Mouse (Mus musculus) macrophage (primary cell): Measurements from ENCODE around the gene Gpd2. TPM values are rescaled to one million over a fixed set of nuclear protein-coding genes. Genes with fewer than 3 reads are reported as not detected.

ENCODE experiments used
- H3K27ac ChIP-seq: fragments of 350-480 bp; formaldehyde crosslinking; 2 replicates; pipeline ENCODE4 v1.9.0; 2021
- H3K36me3 ChIP-seq: fragments of 350-480 bp; formaldehyde crosslinking; 2 replicates; pipeline ENCODE4 v1.9.0; 2021; ENCODE audit errors: inconsistent target
- H3K4me3 ChIP-seq: fragments of 350-480 bp; formaldehyde crosslinking; 2 replicates; pipeline ENCODE4 v1.9.0; 2021; ENCODE audit errors: inconsistent target
- H3K79me2 ChIP-seq: fragments of 350-480 bp; formaldehyde crosslinking; 2 replicates; pipeline ENCODE4 v1.9.0; 2021; ENCODE audit errors: inconsistent target
- WGBS: methylation state at CpG from one replicate; pipeline ENCODE4 v1.1.7; 2026; ENCODE audit warnings: inconsistent platforms; ENCODE audit not compliant: missing documents; 5-methylcytosine and 5-hydroxymethylcytosine counted together
- polyA plus RNA-seq: library from polyadenylated mRNA; stranded (reverse); fragments of 250-400 nt; gene quantifications from 3 replicates; pipeline ENCODE4 v1.2.4, GENCODE M21; 2018; ENCODE audit warnings: inconsistent platforms

Gene Gpd2
- polyA plus RNA-seq, 1 experiment from 2014 or later = 10.2 TPM

DNA sequence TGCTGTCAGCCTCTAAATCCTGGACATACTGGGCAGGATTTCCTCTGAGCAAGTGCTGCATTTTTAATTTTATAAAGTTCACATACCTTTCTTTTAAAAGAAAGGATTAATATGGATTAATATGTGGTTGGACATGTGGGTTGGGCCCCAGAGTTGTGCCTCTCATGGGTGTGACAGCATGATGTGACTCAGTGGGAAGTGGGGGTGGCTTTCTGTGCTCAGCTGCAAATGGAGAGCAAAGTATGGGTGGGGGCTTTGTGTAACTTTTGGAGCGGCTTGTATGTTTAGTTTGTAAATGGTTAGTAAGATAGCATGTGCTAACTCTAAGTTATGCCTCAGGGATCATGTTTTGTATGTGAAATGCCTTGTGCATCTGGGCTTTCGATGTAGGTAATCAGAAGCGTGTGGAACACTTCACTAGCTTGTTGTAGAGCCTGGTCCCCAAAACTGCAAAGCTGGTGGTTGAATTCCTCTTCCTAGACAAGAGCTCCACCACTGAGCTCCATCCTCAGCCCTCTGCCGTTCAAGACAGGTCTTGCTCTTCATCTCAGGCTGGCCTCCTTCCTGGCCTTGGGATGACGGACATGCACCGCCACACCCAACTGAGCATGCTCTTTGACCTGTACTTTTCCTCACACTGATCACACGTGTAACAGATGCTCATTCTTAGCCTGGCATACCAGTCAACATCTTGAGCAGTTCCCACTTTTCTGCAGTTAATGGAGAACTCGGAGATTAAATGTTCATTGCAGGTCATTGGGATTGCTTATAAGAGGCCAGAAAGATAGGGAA is 24.0 kb downstream of the Gpd2 start:
- 98% methylated on average over 8 of the region's 8 CpGs for WGBS
- no peak overlapping the region for H3K27ac ChIP-seq
- H3K4me3 ChIP-seq = no peak overlapping the region

DNA sequence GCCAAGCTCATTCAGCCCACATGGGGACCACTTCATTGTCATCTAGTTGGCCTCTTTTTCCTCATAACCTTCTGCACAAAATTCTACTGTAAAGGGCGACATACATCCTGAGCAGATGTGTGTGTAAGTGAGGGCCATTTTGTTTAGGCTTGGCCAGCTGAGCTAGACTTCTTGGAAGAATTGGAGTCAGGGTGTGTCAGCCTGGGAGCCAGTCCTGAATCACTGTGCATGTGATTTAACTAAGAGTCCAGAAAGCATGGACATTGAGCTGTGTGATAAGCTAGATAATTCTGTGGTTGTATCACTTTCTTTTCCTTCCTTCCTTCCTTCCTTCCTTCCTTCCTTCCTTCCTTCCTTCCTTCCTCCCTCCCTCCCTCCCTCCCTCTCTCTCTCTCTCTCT is 26.0 kb downstream of the Gpd2 start:
- WGBS = 78% methylated on average over 1 of the region's 1 CpGs
- no peak overlapping the region for H3K4me3 ChIP-seq
- H3K27ac ChIP-seq = no peak overlapping the region
- no peaks in the 10 kb centered on the region for H3K36me3 ChIP-seq
- peaks cover 6% of the 10 kb centered on the region; the same call in 1 of the 2 replicates for H3K79me2 ChIP-seq

More for the DNA sequence above, 24.0 kb downstream of the Gpd2 start:
- H3K36me3 ChIP-seq = no peaks in the 10 kb centered on the region
- peaks cover 16% of the 10 kb centered on the region; the same call in 1 of the 2 replicates for H3K79me2 ChIP-seq

DNA sequence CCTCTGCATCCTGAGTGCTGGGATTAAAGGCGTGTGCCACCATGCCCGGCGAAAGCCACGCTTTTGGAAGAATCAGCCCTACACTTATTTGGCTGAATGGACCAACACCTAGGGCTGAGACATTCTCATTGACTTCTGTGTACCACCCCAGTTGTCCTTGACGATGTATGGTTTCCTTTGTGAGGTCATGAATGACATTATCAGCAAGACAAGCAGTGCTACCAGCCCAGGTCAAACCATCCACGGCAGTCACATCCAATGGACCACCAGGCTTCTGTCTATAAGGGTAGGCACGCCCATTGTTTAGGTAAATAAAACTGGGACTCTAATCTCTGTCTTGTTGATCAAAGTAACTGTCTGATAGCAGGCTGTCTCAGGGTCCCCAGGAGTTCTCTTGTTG is 27.5 kb downstream of the Gpd2 start:
- Histone ChIP-seq H3K36me3 (no peaks in the 10 kb centered on the region), H3K27ac (no peak overlapping the region), H3K79me2 (peaks cover 6% of the 10 kb centered on the region; the same call in 1 of the 2 replicates), H3K4me3 (no peak overlapping the region)
- 95% methylated on average over 7 of the region's 7 CpGs for WGBS

DNA sequence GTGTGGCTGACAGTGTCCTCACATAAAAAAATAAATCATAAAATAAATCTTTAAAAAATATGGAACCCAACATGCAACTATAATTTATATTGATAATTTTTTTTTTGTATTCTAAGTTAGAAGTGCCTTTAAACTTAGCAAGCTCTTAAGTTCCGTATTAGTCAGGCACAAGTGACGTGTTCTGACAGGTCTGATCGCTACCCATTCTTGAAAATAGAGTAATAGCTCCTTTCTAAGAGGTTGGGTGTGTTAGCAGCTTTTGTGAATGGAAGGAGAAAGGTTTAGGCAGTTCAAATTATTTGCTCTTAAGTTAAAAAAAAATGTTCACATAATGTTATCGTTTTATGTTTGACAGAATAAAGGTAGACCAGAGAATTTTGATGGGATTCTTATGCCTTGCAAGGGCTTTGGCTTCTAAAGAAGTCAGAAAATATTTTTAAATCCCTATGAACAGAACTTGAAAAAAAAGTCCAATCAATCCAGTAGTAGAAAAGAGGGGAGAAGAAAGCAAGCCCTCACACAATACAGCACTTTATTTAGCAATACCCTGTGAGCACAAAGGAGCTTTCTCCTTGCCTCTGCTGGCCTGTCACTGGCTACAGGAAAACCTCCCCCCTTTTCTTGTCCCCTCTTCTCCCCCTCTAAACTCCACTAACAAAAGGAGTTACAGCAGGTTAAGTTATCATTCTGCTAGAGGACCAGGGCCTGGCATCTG is 29.4 kb downstream of the Gpd2 start:
- 98% methylated on average over 4 of the region's 4 CpGs for WGBS
- H3K36me3 ChIP-seq = no peaks in the 10 kb centered on the region
- H3K79me2 ChIP-seq = no peaks in the 10 kb centered on the region; the same call in 1 of the 2 replicates
- no peak overlapping the region for H3K27ac ChIP-seq
- no peak overlapping the region for H3K4me3 ChIP-seq

DNA sequence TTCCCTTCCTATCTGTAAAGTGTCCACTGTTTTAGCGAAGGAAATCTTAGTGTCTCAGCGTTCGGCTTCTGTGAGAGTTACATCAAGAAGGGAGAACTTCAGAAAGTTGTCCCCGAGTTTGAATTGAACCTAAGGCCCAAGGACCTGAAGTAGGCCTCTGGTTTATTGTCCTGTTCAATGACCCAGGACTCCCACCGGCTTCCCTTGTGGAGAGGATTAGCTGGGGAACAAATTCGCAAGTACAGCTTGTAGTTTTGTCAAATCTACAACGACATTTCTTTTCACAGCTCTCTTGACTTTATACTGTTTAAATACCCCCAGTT is 29.9 kb downstream of the Gpd2 start:
- no peak overlapping the region for H3K4me3 ChIP-seq
- no peak overlapping the region for H3K27ac ChIP-seq
- 76% methylated on average over 7 of the region's 7 CpGs for WGBS
- H3K36me3 ChIP-seq = no peaks in the 10 kb centered on the region
- H3K79me2 ChIP-seq = no peaks in the 10 kb centered on the region; the same call in 1 of the 2 replicates

DNA sequence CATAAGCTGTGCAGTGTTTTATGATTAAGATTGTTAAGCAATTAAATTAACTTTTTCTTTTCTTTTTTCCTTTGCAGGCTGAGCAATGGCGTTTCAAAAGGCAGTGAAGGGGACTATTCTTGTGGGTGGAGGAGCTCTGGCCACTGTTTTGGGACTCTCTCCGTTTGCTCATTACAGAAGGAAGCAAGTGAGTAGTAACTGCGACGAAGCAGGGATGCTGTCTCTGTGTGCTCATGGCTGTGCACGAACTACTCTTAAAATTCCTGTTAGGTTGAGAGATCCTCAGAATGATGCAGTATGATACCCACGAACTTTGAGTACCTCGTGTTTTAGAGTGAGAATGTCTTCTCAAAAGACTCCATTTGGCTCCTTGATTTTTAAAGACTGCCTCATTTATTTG is 30.5 kb downstream of the Gpd2 start:
- 96% methylated on average over 7 of the region's 7 CpGs for WGBS

DNA sequence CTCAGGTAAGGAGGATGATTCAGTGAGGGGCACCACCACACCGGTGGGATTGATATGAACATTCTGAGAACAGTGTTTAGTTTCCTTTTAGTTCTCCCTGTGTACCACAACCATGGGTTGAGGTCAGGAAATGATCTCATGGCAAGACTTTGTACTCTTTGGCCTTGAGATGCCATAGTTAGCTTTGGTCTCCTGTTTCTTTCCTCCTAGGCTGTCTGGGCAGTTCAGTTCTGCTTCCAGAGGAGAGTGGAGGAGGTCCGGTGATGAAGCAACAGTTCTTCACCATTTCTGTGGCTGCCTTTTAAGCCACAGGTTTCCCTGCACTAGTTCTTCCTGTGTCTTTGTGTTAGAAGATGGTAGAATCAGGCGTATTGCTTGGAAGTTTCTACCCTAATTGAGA is 31.4 kb downstream of the Gpd2 start:
- H3K27ac ChIP-seq = no peak overlapping the region
- H3K4me3 ChIP-seq = no peak overlapping the region
- H3K36me3 ChIP-seq = no peaks in the 10 kb centered on the region
- no peaks in the 10 kb centered on the region for H3K79me2 ChIP-seq
- WGBS = 28% methylated on average over 3 of the region's 3 CpGs

More for the DNA sequence above, 30.5 kb downstream of the Gpd2 start:
- Histone ChIP-seq H3K4me3 (no peak overlapping the region), H3K36me3 (no peaks in the 10 kb centered on the region), H3K79me2 (no peaks in the 10 kb centered on the region), H3K27ac (no peak overlapping the region)

DNA sequence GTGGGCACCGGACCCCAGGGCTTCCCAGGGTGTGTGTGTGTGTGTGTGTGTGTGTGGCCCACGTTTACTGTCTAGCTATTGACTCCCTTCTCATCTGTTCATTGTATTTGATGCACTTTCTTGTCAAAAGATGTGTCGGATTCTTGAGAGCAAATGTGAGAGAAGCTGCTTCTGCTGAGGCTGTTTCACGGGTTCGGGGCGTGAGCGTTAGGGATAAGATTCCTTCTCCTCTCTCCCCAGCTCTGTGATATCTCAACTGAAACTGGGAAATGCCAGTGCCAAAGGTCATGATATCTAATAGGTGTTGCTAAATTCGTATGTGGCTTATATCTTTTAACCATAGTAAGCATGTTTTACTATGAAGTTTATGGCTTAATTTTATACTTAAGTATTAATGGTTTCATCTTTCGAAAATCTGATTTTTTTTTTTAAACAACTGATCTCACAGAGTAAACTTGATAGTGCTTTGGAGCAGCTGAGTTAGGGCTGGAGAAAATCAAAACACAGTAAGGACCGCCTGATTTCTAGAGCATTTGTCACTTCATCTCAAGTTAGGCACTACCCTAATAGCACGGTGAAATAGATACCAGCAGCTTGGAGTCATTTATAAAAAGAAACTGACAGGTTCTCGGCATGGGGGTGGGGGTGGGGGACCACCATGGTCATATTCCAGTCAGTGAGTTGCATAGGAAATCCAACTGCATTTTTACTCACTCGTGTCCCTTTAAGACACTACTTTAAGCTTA is 32.4 kb downstream of the Gpd2 start:
- Histone ChIP-seq H3K79me2 (no peaks in the 10 kb centered on the region), H3K4me3 (no peak overlapping the region), H3K36me3 (no peaks in the 10 kb centered on the region), H3K27ac (no peak overlapping the region)
- 95% methylated on average over 13 of the region's 13 CpGs for WGBS

DNA sequence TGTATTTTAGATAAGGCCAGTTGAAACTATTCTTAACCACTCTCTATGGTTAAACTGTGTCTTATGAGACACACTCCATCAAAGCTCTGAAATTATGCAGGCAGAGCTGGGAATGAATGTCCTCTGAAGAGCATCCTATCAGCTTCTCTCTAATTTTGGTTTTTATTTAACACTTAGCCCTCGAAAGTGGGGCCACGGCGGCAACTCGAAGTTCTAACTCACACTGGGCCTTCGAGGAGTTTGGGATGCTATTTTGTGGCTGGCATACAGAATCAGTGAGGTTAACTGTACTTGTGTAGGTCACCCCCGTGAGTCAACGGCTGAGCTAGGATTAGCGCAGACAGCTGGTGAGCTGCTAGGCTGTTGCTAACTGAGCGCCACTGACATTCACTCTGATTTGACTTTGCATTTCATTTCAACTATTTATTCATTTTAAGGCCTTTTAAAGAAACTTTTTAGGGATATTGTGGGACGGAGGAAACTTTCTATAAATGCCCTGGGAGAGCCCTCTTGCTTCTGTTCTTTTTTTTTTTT is 42.8 kb downstream of the Gpd2 start:
- 93% methylated on average over 10 of the region's 10 CpGs for WGBS
- Histone ChIP-seq H3K36me3 (no peaks in the 10 kb centered on the region; the same call in 1 of the 2 replicates), H3K79me2 (no peaks in the 10 kb centered on the region), H3K27ac (no peak overlapping the region), H3K4me3 (no peak overlapping the region)

DNA sequence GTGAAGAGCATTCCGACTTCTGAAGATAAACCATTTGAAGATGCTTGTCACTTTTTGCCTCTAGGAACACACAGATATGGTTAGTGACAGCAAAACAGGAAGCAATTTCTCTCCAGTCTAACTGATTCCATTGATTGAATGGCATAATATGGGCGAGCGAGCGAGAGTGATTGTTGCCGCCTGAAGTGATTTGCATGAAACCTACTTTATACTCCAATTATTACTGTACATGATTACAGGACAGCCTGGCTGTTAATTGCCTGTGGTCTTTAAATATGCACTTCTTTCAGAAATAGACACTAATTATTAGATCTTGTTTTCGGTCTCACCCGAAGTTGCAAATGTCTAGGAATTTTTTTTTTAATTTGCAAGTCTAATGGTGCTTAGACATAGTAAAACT is 46.4 kb downstream of the Gpd2 start:
- no peaks in the 10 kb centered on the region; the same call in 1 of the 2 replicates for H3K36me3 ChIP-seq

DNA sequence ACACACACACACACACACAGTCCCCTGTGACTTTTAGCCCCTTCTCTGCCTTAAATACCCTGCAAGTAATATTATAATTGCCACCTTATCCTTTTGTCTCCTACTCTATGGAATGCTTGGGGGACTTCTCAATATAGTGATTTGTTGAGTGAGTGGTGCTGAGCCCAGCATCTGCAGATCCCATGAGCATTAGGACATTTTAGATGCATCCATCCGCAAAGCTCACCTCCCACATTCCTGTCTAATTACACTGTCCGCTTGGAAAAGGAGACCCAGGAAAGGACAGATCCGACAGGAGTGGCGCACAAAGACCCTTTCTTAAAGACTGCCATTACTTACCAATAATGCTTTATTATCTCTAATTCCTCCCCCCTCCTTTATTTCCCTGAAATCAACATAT is 47.8 kb downstream of the Gpd2 start:
- Histone ChIP-seq H3K79me2 (no peaks in the 10 kb centered on the region), H3K27ac (no peak overlapping the region), H3K4me3 (no peak overlapping the region), H3K36me3 (no peaks in the 10 kb centered on the region; the same call in 1 of the 2 replicates)
- whole genome bisulfite sequencing = 93% methylated on average over 4 of the region's 4 CpGs

More for the DNA sequence above, 46.4 kb downstream of the Gpd2 start:
- H3K4me3 ChIP-seq = no peak overlapping the region
- no peaks in the 10 kb centered on the region for H3K79me2 ChIP-seq
- WGBS = 93% methylated on average over 7 of the region's 7 CpGs
- no peak overlapping the region for H3K27ac ChIP-seq

DNA sequence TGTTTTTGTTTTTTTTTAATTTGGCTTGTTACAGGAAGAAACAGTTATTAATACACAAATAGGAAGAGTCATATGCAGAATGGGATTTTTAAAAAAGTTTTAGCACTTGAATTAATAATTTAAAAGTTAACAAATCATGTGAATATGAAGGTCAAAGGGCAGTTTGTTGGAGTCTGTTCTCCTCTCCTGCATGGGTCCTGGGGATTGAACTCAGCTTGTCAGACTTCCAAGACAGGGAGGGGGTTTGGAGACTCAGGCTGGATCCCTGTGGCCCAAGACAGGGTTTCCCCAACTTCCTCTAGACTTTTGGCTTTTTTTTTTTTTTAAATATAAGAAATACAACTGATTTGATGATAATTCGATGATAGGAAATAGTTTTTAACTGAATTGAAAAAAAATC is 50.6 kb downstream of the Gpd2 start:
- 92% methylated on average over 1 of the region's 1 CpGs for WGBS
- H3K79me2 ChIP-seq = no peaks in the 10 kb centered on the region
- no peak overlapping the region for H3K4me3 ChIP-seq
- H3K27ac ChIP-seq = no peak overlapping the region
- peaks cover under 1% of the 10 kb centered on the region; the same call in 1 of the 2 replicates for H3K36me3 ChIP-seq

DNA sequence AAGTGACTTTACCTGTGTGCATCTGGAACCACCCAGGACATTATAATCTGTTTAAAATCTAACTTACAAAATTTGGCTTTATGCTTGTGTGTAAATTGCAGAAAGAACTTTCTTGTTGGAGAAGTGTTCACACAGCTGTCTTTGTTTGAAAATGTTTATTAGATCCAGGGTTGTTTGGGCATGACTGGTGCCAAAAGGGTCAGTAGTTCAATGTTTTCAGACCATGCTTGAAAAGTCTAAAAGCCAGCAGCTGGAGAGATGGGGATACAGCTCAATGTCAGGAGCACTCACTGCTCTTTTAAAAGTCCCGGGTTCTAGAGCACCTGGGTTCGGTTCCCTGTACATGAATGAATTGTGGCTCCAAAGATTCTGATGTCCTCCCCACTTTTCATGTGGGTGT is 56.1 kb downstream of the Gpd2 start:
- 100% methylated on average over 2 of the region's 2 CpGs for WGBS
- H3K36me3 ChIP-seq = 0 out of 2 replicates have a peak, but pooled peaks cover 6% of the 10 kb centered on the region
- no peaks in the 10 kb centered on the region for H3K79me2 ChIP-seq

DNA sequence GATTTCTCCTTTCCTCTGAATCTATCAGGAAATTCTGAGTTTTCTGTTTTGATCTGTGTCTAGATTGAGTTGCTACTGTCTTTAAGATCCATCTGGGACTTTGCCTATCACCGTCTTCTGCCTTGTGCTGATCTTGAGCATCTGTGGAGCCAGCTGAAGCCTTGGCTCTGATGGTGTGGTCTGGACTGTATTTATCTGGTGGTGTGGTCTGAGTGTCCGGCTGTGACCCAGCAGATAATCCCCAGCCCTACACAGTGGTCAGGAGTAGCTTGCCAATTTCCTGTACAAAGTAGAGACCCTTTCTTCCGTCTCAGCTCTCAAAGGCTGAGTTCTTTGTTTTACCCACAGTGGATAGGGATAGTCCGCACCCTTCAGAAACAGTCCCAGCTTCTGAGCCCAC is 58.6 kb downstream of the Gpd2 start:
- H3K27ac ChIP-seq = no peak overlapping the region
- H3K36me3 ChIP-seq = 0 out of 2 replicates have a peak, but pooled peaks cover 6% of the 10 kb centered on the region
- H3K4me3 ChIP-seq = no peak overlapping the region
- 86% methylated on average over 4 of the region's 4 CpGs for WGBS
- H3K79me2 ChIP-seq = no peaks in the 10 kb centered on the region

More for the DNA sequence above, 56.1 kb downstream of the Gpd2 start:
- Histone ChIP-seq H3K27ac (no peak overlapping the region), H3K4me3 (no peak overlapping the region)
